ENCODE assay signal across 8 mouse cellular contexts in the genomic region with DNA sequence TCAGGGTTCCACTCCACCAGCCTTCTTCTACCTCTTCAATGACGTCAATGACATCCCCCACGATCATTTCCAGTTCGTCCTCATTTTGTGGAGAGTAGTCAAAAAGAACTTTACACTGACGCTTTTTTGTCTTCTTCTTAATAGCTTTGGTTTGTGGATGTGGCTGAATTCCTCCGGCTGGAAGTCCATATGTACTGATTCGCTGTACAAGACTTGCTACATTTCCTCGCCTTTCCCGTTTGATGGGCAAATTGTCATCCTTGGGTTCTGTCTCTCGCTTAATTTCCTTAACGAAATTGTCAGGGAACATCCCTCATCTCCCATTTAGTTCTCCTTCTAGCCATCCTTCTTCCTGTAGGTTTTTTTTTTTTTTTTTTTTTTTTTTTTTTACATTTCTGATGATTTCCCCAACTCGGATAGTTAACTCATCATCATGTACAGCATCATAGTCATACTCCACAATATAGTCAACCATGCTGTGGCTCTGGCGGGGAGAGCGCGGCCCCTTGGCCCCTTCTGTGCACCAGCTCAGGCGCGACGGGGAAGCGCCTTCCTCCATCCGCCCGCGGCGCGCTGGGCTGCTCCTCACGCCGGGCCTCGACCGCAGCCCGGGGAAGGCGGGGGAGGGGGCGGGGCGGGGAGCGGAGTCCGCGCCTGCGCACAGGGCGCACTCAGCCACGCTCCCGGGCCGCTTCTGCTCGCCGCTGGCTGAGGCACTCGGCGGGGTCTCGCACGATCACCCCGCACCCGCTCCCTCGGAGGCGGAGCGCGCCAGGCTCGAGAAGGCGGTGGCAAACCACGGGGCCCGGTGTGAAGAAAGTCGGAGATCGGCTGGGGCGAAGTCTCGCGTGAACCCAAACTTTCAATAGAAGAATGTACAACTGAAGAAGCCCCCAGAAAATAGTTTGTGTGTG. TPM values are rescaled to one million over a fixed set of nuclear protein-coding genes. Genes with fewer than 3 reads are reported as not detected.
DNase-seq lines count a peak whose midpoint lies in the region; ATAC-seq and TF ChIP-seq lines count a peak whose summit lies in the region.

No protein-coding gene starts in this region.

- H3K4me2 ChIP-seq in forebrain, embryonic 14.5 days (ENCODE audit: low read length), result peak overlapping the region; percentile 60
- H3K4me2 ChIP-seq in lung, embryonic 14.5 days, result peak overlapping the region; percentile 66

- no peaks in the 10 kb centered on the region for H3K36me3 ChIP-seq in ES-Bruce4 (ENCODE audit: control insufficient read depth, insufficient read depth, low read length, poor library complexity, severe bottlenecking)
- no peaks in the 10 kb centered on the region for H3K36me3 ChIP-seq in forebrain, embryonic 14.5 days (ENCODE audit: control insufficient read depth, insufficient read depth, low read length)
- H3K36me3 ChIP-seq in lung, embryonic 14.5 days (ENCODE audit: insufficient read depth), result no peaks in the 10 kb centered on the region

- TF ChIP-seq CTCF in ES-Bruce4 (IDR thresholded peaks at IDR 0.05; ENCODE audit: low read depth, low read length), result no peak
- no peak for TF ChIP-seq CTCF in lung, embryonic 14.5 days (IDR thresholded peaks at IDR 0.05; ENCODE audit: low read depth)
- no peak for TF ChIP-seq CTCF in olfactory bulb, adult 2 months (IDR thresholded peaks at IDR 0.05; ENCODE audit: insufficient read depth, low read depth, low read length)

- ATAC-seq in forebrain, embryonic 14.5 days, result peak; percentile 96
- peak; percentile 96 for ATAC-seq in lung, embryonic 14.5 days (ENCODE audit: insufficient read depth)

- no peaks in the 10 kb centered on the region for H3K9me3 ChIP-seq in ES-Bruce4 (replicated peaks; ENCODE audit: control insufficient read depth, insufficient read depth, low read length, poor library complexity, severe bottlenecking)
- no peaks in the 10 kb centered on the region for H3K9me3 ChIP-seq in forebrain, embryonic 14.5 days (replicated peaks; ENCODE audit: control insufficient read depth, low read length)
- no peaks in the 10 kb centered on the region for H3K9me3 ChIP-seq in lung, embryonic 14.5 days (ENCODE audit: low read depth, low read length)

- no peak for TF ChIP-seq EP300 in ES-Bruce4 (IDR thresholded peaks at IDR 0.05; ENCODE audit: insufficient read depth, low read depth, low read length)

- intact Hi-C loops in heart, postnatal 14 days (cut with DNase I), result no loop called here

- 4% methylated on average over 60 of the region's 60 CpGs for WGBS in forebrain, embryonic 14.5 days
- 6% methylated on average over 60 of the region's 60 CpGs for WGBS in lung, embryonic 14.5 days
- 5% methylated on average over 60 of the region's 60 CpGs for whole genome bisulfite sequencing in olfactory bulb, adult 2 months

- H3K9ac ChIP-seq in ES-Bruce4 (ENCODE audit: low read depth, poor library complexity, severe bottlenecking), result peak overlapping the region; percentile 23
- H3K9ac ChIP-seq in forebrain, embryonic 14.5 days (ENCODE audit: low read length), result peak overlapping the region; percentile 47; the same call in 1 of the 2 replicates
- H3K9ac ChIP-seq in lung, embryonic 14.5 days, result peak overlapping the region; percentile 48

- peak overlapping the region; percentile 55 for H3K4me3 ChIP-seq in ES-Bruce4 (ENCODE audit: low read depth, low read length)
- H3K4me3 ChIP-seq in forebrain, embryonic 14.5 days (ENCODE audit: low read depth, low read length), result peak overlapping the region; percentile 35
- H3K4me3 ChIP-seq in lung, embryonic 14.5 days (ENCODE audit: low read depth, low read length), result peak overlapping the region; percentile 34
- H3K4me3 ChIP-seq in olfactory bulb, adult 2 months (ENCODE audit: insufficient read depth, low read depth, low read length), result peak overlapping the region; percentile 62

- no peak overlapping the region for H3K27ac ChIP-seq in ES-Bruce4 (ENCODE audit: insufficient read depth, low read length)
- H3K27ac ChIP-seq in forebrain, embryonic 14.5 days (ENCODE audit: low read depth, low read length), result 0 out of 2 replicates have a peak overlapping the region, but pooled peaks have one; percentile 4
- peak overlapping the region; percentile 30; the same call in 1 of the 2 replicates for H3K27ac ChIP-seq in lung, embryonic 14.5 days (ENCODE audit: low read depth)
- H3K27ac ChIP-seq in olfactory bulb, adult 2 months (ENCODE audit: insufficient read depth, low read depth, low read length), result no peak overlapping the region

- H3K27me3 ChIP-seq in ES-Bruce4 (ENCODE audit: control insufficient read depth, insufficient read depth, low read length, poor library complexity, severe bottlenecking), result peaks cover 6% of the 10 kb centered on the region
- no peaks in the 10 kb centered on the region for H3K27me3 ChIP-seq in forebrain, embryonic 14.5 days (replicated peaks; ENCODE audit: control insufficient read depth, insufficient read depth, low read length)
- no peaks in the 10 kb centered on the region for H3K27me3 ChIP-seq in lung, embryonic 14.5 days (ENCODE audit: insufficient read depth, low read length)

- H3K4me1 ChIP-seq in ES-Bruce4 (ENCODE audit: control insufficient read depth, insufficient read depth, low read length), result no peaks in the 10 kb centered on the region
- no peaks in the 10 kb centered on the region for H3K4me1 ChIP-seq in forebrain, embryonic 14.5 days (ENCODE audit: control insufficient read depth, insufficient read depth, low read length)
- H3K4me1 ChIP-seq in lung, embryonic 14.5 days (ENCODE audit: insufficient read depth), result no peaks in the 10 kb centered on the region
- H3K4me1 ChIP-seq in olfactory bulb, adult 2 months (ENCODE audit: control insufficient read depth, insufficient read depth, low read length), result no peaks in the 10 kb centered on the region

- TF ChIP-seq POLR2A in ES-Bruce4 (IDR thresholded peaks at IDR 0.05; ENCODE audit: insufficient read depth, low read length), result no peak
- TF ChIP-seq POLR2A in olfactory bulb, adult 2 months (IDR thresholded peaks at IDR 0.05; ENCODE audit: insufficient read depth, low read depth, low read length), result peak; percentile 36; the same call in 1 of the 2 replicates

- DNase-seq in c-Kit-positive CD71-positive TER-119-positive erythroid progenitor cells, embryonic 14.5 days (ENCODE audit: low spot score), result peak; percentile 29
- DNase-seq in forebrain, embryonic 14.5 days (ENCODE audit: low spot score), result peak; percentile 87
- DNase-seq in heart, postnatal 14 days, result peak; percentile 80 to 84
- peak; percentile 37 to 66 for DNase-seq in layer of hippocampus, adult 18-20 months (ENCODE audit: low spot score in 2 of 2)
- DNase-seq in lung, embryonic 14.5 days, result peak; percentile 93
- DNase-seq in testis, postnatal 14 days (ENCODE audit: low spot score), result peak; percentile 79

RNA-seq across cellular contexts. Expression of gene Tiam2, which starts 12.4 kb away (rescaled TPM):
- 1.9 and 2.5 TPM in 2 replicates for polyA plus RNA-seq in ES-Bruce4 (2011; ENCODE audit: insufficient read depth, insufficient read length, low read depth, missing spikeins)
- 81.3 and 106 TPM in 2 replicates for polyA plus RNA-seq in forebrain, embryonic 14.5 days (2014; fragmentation: Nextera tagmentation; extraction: Ambion mirVana)
- 1 to 10 TPM; 2.7 to 2.8 TPM for total RNA-seq in heart, postnatal 14 days (2021)
- total RNA-seq in layer of hippocampus, adult 18-20 months (2021), result 10 to 100 TPM; 35.2 to 37.1 TPM
- 6.5 and 7.3 TPM in 2 replicates for polyA plus RNA-seq in lung, embryonic 14.5 days (2014; fragmentation: Nextera tagmentation; extraction: Ambion mirVana)
- polyA plus RNA-seq in olfactory bulb, adult 2 months (2012; ENCODE audit: insufficient read depth, insufficient read length, low replicate concordance, missing spikeins), result 254 TPM in 1 of 2 replicates, not detected in the other

Comparison
In these comparisons a context has a peak if more than half of its experiments do, and no peak if none do; other contexts are left out.
1. H3K27ac ChIP-seq: peak in forebrain, embryonic 14.5 days (single experiment) and lung, embryonic 14.5 days (single experiment); none in ES-Bruce4 (single experiment) and olfactory bulb, adult 2 months (single experiment).
2. DNase-seq: peak in every context shown above with its lines; median percentile 93 in lung, embryonic 14.5 days; 87 in forebrain, embryonic 14.5 days; 82 in heart, postnatal 14 days; 79 in testis, postnatal 14 days; 52 in layer of hippocampus, adult 18-20 months; 29 in c-Kit-positive CD71-positive TER-119-positive erythroid progenitor cells, embryonic 14.5 days.
3. Peak in every context shown above with its lines, with median percentiles within 50 percentile points of each other: H3K4me3 ChIP-seq and H3K9ac ChIP-seq.